Mouse (Mus musculus) induced T-regulatory cell, adult 2 months (primary cell): ENCODE measurements around the gene Ptgs2.

ENCODE experiments used
- DNase-seq: peaks from one replicate; pipeline ENCODE4 v3.0.0-alpha.2; 2012; ENCODE audit warnings: low read depth

Gene Ptgs2

GRCm38 (mm10) chr1:150151411-150151810, 51.6 kb downstream of the Ptgs2 start:
- DNase-seq = no peak
